In genomic region chr1:119463386-119463785, GRCm38 (mm10) we compare ENCODE assay signal across 9 mouse cellular contexts. TPM values are rescaled to one million over a fixed set of nuclear protein-coding genes. Genes with fewer than 3 reads are reported as not detected.
A peak's percentile ranks its signal among the peaks of the same experiment; 100 is the strongest.
DNase-seq lines count a peak whose midpoint lies in the region; ATAC-seq lines count a peak whose summit lies in the region.
"Had no signal": no experiment of that assay in that cellular context is flagged by ENCODE, and none has a peak within 500 bp of the region (broad histone marks: within the 10 kb centered on the region; RNA-seq: fewer than 3 reads in every experiment).

No protein-coding gene starts in this region.

- no peaks in the 10 kb centered on the region for H3K36me3 ChIP-seq in neural tube, embryonic 15.5 days

- ATAC-seq in neural tube, embryonic 15.5 days (ENCODE audit: low FRiP score), result no peak
- peak; percentile 93 for ATAC-seq in megakaryocyte progenitor cell, adult 5-6 weeks (replicated peaks; ENCODE audit: poor library complexity)

- 58% methylated on average over 2 of the region's 2 CpGs for WGBS in neural tube, embryonic 15.5 days

- no peaks in the 10 kb centered on the region for H3K9me3 ChIP-seq in neural tube, embryonic 15.5 days (replicated peaks)
- H3K9me3 ChIP-seq: megakaryocyte, embryonic 14.5 days had no signal

- H3K9ac ChIP-seq in neural tube, embryonic 15.5 days (replicated peaks), result no peak overlapping the region

- no peak overlapping the region for H3K4me2 ChIP-seq in neural tube, embryonic 15.5 days

- no peak overlapping the region for H3K4me3 ChIP-seq in neural tube, embryonic 15.5 days (replicated peaks)
- H3K4me3 ChIP-seq: megakaryocyte, embryonic 14.5 days had no signal

- DNase-seq in cerebellum, adult 8-10 months, result peak; percentile 16
- DNase-seq in cerebellum, adult 11-12 months, result no peak
- peak; percentile 55 for DNase-seq in neural tube, embryonic 10.5 days (ENCODE audit: extremely low spot score, low spot score)
- DNase-seq in cerebellum, postnatal 10 days, result peak; percentile 78 to 81
- DNase-seq in induced T-regulatory cell, adult 2 months (ENCODE audit: low read depth), result peak; percentile 67
- DNase-seq in thymus, postnatal 14 days, result peak; percentile 76

- peaks cover 5% of the 10 kb centered on the region; the same call in 1 of the 2 replicates for H3K4me1 ChIP-seq in neural tube, embryonic 15.5 days

- H3K27ac ChIP-seq in neural tube, embryonic 15.5 days (replicated peaks), result no peak overlapping the region

- H3K27me3 ChIP-seq in neural tube, embryonic 15.5 days (replicated peaks), result no peaks in the 10 kb centered on the region

RNA-seq across cellular contexts. Expression of gene Ralb, which starts 41.2 kb away (rescaled TPM):
- polyA plus RNA-seq in neural tube, embryonic 15.5 days (2015; fragmentation: Nextera tagmentation; extraction: Ambion mirVana), result 65.3 and 83.4 TPM in 2 replicates
- 10.4 and 12.1 TPM in 2 replicates for total RNA-seq in megakaryocyte progenitor cell, adult 5-6 weeks (2015)
- 23.6 and 24.3 TPM in 2 replicates for total RNA-seq in megakaryocyte progenitor cell, adult 5-6 weeks (2017)

RNA-seq across cellular contexts. Expression of gene Inhbb, which starts 41.3 kb away (rescaled TPM):
- polyA plus RNA-seq in neural tube, embryonic 15.5 days (2015; fragmentation: Nextera tagmentation; extraction: Ambion mirVana), result 2.1 and 2.4 TPM in 2 replicates
- total RNA-seq in megakaryocyte progenitor cell, adult 5-6 weeks (2015), result not detected in 2 replicates
- not detected in 2 replicates for total RNA-seq in megakaryocyte progenitor cell, adult 5-6 weeks (2017)
